Mouse (Mus musculus) lung, postnatal 0 days (tissue): ENCODE measurements around the gene Tmem51.

Experiments used
- CTCF ChIP-seq: IDR thresholded peaks from 2 replicates; pipeline ENCODE4 v1.5.1; 2016; ENCODE audit warnings: antibody characterized with exemption, mild to moderate bottlenecking
- EP300 ChIP-seq: IDR thresholded peaks from 2 replicates; pipeline ENCODE4 v1.6.1; 2016; ENCODE audit warnings: antibody characterized with exemption, mild to moderate bottlenecking, control low read depth

GRCm38 (mm10) chr4:141996086-141996485 lies 88.0 kb downstream of the Tmem51 start:
- no peak for TF ChIP-seq EP300
- no peak for TF ChIP-seq CTCF
